Mouse (Mus musculus) stomach, embryonic 15.5 days (tissue): ENCODE data around the gene Dcp1a. TPM values are rescaled to one million over a fixed set of nuclear protein-coding genes. Genes with fewer than 3 reads are reported as not detected.

Experiments
- ATAC-seq: fragments of 200-750 bp; cut with Nextera tagmentation; 2 replicates; pipeline ENCODE4 v1.8.0; 2017; ENCODE audit warnings: low read depth, moderate number of reproducible peaks, moderate TSS enrichment; ENCODE audit not compliant: insufficient read depth, low FRiP score
- H3K27ac ChIP-seq: fragments of 300-500 bp; sonication (generic); 2 replicates; pipeline ENCODE4 v1.5.1; 2015; ENCODE audit warnings: mild to moderate bottlenecking, inconsistent platforms
- H3K27me3 ChIP-seq: fragments of 300-500 bp; sonication (generic); replicated peaks from 2 replicates; pipeline ENCODE4 v1.6.1; 2015; ENCODE audit warnings: inconsistent platforms
- H3K36me3 ChIP-seq: fragments of 300-500 bp; sonication (generic); 2 replicates; pipeline ENCODE4 v1.6.1; 2015; ENCODE audit warnings: inconsistent platforms
- H3K4me1 ChIP-seq: fragments of 300-500 bp; sonication (generic); 2 replicates; pipeline ENCODE4 v1.6.1; 2015; ENCODE audit warnings: inconsistent platforms
- H3K4me2 ChIP-seq: fragments of 300-500 bp; sonication (generic); 2 replicates; pipeline ENCODE4 v1.6.1; 2015; ENCODE audit warnings: mild to moderate bottlenecking, inconsistent platforms
- H3K4me3 ChIP-seq: fragments of 300-500 bp; sonication (generic); replicated peaks from 2 replicates; pipeline ENCODE4 v1.5.1; 2015; ENCODE audit warnings: inconsistent platforms
- H3K9ac ChIP-seq: fragments of 300-500 bp; sonication (generic); 2 replicates; pipeline ENCODE4 v1.6.1; 2015; ENCODE audit warnings: inconsistent platforms
- H3K9me3 ChIP-seq: fragments of 300-500 bp; sonication (generic); 2 replicates; pipeline ENCODE4 v1.6.1; 2016; ENCODE audit warnings: inconsistent platforms
- WGBS: fragments of 180-500 bp; shearing (Covaris S2); methylation state at CpG from one replicate; pipeline ENCODE4 v1.1.7; 2015; 5-methylcytosine and 5-hydroxymethylcytosine counted together
- microRNA-seq: library from miRNA; unstranded; fragments of <30 nt; microRNA quantifications from one replicate; pipeline ENCODE4, GENCODE M21; 2016
- polyA plus RNA-seq: library from polyadenylated mRNA; unstranded; fragments of >200 nt; fragmentation: Nextera tagmentation; extraction: Ambion mirVana; gene quantifications from 2 replicates; pipeline ENCODE4 v1.2.1, GENCODE M21; 2015

The Dcp1a gene
- polyA plus RNA-seq, 1 experiment from 2014 or later: 21.4 TPM

DNA sequence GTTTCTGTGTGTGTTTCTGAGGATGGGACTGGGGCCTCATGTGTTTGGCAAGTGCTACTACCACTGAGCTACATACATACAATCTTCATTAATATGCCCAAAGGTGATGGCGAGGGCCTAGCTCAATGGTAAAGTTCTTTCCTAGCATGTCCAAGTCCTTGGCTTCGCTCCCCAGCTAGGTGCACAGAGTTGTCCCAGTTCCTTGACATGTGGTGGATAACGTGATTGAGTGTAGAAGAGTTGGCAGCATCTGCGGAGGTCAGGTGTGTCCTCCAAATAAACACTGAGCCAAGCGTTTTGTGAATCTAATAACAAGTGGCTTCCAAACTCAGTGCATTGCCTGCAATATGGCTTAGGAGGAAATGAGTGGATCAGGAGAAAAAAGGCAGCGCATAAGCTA, 87.0 kb downstream of the Dcp1a start:
- no peak overlapping the region for H3K4me3 ChIP-seq
- H3K4me1 ChIP-seq: no peaks in the 10 kb centered on the region
- no peak overlapping the region for H3K4me2 ChIP-seq
- peaks cover 63% of the 10 kb centered on the region for H3K36me3 ChIP-seq
- H3K9ac ChIP-seq: no peak overlapping the region
- H3K9me3 ChIP-seq: no peaks in the 10 kb centered on the region
- no peak overlapping the region for H3K27ac ChIP-seq
- WGBS: 84% methylated on average over 6 of the region's 6 CpGs
- H3K27me3 ChIP-seq: no peaks in the 10 kb centered on the region
- ATAC-seq: no peak

DNA sequence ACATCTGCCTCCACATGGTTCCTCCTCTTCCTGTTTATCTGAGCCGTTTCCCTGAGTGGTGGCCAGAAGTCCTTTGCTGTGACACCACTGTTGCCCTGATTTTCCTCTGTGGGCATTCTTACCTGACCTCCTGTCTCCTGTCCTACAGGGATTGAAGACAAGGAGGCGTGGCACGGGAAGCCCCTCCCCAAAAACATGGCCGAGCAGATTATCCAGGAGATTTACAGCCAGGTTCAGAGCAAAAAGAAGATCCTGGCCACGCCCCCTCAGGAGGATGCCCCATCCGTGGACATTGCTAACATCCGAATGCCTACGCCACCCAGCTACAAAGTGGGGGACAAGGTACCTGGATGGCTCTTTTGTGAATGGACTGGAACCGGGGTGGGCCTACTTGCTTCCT, 88.7 kb downstream of the Dcp1a start:
- H3K27ac ChIP-seq: no peak overlapping the region
- H3K36me3 ChIP-seq: peaks cover 73% of the 10 kb centered on the region
- H3K4me1 ChIP-seq: no peaks in the 10 kb centered on the region
- H3K4me2 ChIP-seq: no peak overlapping the region
- no peaks in the 10 kb centered on the region for H3K27me3 ChIP-seq
- WGBS: 87% methylated on average over 9 of the region's 9 CpGs
- no peak overlapping the region for H3K9ac ChIP-seq
- ATAC-seq: no peak
- no peak overlapping the region for H3K4me3 ChIP-seq
- H3K9me3 ChIP-seq: no peaks in the 10 kb centered on the region

GRCm38 (mm10) chr14:30570303-30570702, 91.0 kb downstream of the Dcp1a start:
- no peak overlapping the region for H3K9ac ChIP-seq
- peaks cover 80% of the 10 kb centered on the region for H3K36me3 ChIP-seq
- H3K27me3 ChIP-seq: no peaks in the 10 kb centered on the region
- WGBS: 80% methylated on average over 9 of the region's 9 CpGs
- no peaks in the 10 kb centered on the region for H3K9me3 ChIP-seq
- H3K4me3 ChIP-seq: no peak overlapping the region
- no peak overlapping the region for H3K4me2 ChIP-seq
- no peak overlapping the region for H3K27ac ChIP-seq
- ATAC-seq: no peak
- no peaks in the 10 kb centered on the region for H3K4me1 ChIP-seq

- Histone ChIP-seq H3K9me3 (no peaks in the 10 kb centered on the region), H3K4me1 (peaks cover 9% of the 10 kb centered on the region; the same call in 1 of the 2 replicates), H3K27me3 (no peaks in the 10 kb centered on the region), H3K36me3 (peaks cover 64% of the 10 kb centered on the region), H3K27ac (no peak overlapping the region), H3K9ac (no peak overlapping the region), H3K4me2 (no peak overlapping the region), H3K4me3 (no peak overlapping the region)
- no peak for ATAC-seq
- 85% methylated on average over 10 of the region's 10 CpGs for WGBS
These were observed 92.9 kb downstream of the Dcp1a start for GRCm38 (mm10) chr14:30572253-30572652.

GRCm38 (mm10) chr14:30573235-30573634, 93.9 kb downstream of the Dcp1a start:
- Histone ChIP-seq H3K4me3 (no peak overlapping the region), H3K4me1 (peaks cover 9% of the 10 kb centered on the region; the same call in 1 of the 2 replicates), H3K4me2 (no peak overlapping the region), H3K36me3 (peaks cover 56% of the 10 kb centered on the region), H3K27ac (no peak overlapping the region), H3K9me3 (no peaks in the 10 kb centered on the region), H3K27me3 (no peaks in the 10 kb centered on the region), H3K9ac (no peak overlapping the region)
- no peak for ATAC-seq
- WGBS: 62% methylated on average over 8 of the region's 8 CpGs

- no peaks in the 10 kb centered on the region for H3K27me3 ChIP-seq
- H3K4me2 ChIP-seq: no peak overlapping the region
- no peak overlapping the region; the same call in 1 of the 2 replicates for H3K27ac ChIP-seq
- H3K36me3 ChIP-seq: peaks cover 48% of the 10 kb centered on the region
- no peaks in the 10 kb centered on the region for H3K9me3 ChIP-seq
- peaks cover 9% of the 10 kb centered on the region; the same call in 1 of the 2 replicates for H3K4me1 ChIP-seq
- no peak overlapping the region for H3K4me3 ChIP-seq
- WGBS: 63% methylated on average over 6 of the region's 6 CpGs
- H3K9ac ChIP-seq: no peak overlapping the region
- no peak; the same call in 1 of the 2 replicates for ATAC-seq
These were observed 94.7 kb downstream of the Dcp1a start for GRCm38 (mm10) chr14:30573983-30574584.

DNA sequence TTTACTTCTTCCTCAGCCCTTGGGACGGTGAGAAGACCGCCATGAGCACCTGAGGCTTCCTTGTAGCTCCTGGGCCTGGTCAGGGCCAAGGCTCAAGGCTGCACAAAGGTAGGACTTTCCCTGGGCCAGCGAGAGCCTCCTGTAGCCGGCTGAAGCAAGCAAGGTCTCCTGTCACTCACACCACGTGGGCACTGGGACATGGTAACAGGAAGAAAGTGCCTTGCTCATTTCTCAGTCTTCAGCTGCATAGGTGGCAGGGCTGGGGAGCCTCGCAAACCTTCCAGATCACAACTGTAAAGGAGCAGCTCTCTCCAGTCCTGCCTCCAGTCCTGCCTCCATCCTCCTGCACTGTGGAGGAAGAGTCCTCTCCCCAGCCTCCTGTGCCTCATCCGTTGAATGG, 96.5 kb downstream of the Dcp1a start:
- ATAC-seq: no peak
- H3K9ac ChIP-seq: no peak overlapping the region
- H3K4me2 ChIP-seq: no peak overlapping the region
- H3K4me1 ChIP-seq: peaks cover 12% of the 10 kb centered on the region; the same call in 1 of the 2 replicates
- H3K4me3 ChIP-seq: no peak overlapping the region
- H3K9me3 ChIP-seq: no peaks in the 10 kb centered on the region
- 65% methylated on average over 7 of the region's 7 CpGs for WGBS
- no peaks in the 10 kb centered on the region for H3K27me3 ChIP-seq
- peaks cover 33% of the 10 kb centered on the region for H3K36me3 ChIP-seq
- H3K27ac ChIP-seq: no peak overlapping the region

DNA sequence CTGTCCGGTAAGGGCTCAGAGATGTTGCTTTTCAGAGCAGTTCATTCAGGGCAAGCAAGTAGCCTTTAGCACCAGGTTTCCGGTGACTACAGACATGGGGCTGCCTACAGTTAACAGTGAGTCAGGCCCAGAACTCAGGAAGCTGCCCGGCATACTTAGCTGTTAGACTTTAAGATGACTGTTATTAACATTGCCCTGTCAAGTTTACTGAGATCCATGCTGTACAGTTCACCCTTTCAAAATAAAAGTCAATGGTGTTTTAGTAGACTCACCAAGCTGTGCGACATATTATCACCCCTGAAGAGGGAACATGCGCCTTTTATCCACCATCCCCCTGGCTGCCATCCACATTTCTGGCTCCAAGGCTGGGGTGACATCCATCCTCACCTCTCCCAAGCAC, 96.9 kb downstream of the Dcp1a start:
- H3K9me3 ChIP-seq: no peaks in the 10 kb centered on the region
- H3K36me3 ChIP-seq: peaks cover 28% of the 10 kb centered on the region
- peaks cover 12% of the 10 kb centered on the region; the same call in 1 of the 2 replicates for H3K4me1 ChIP-seq
- H3K4me2 ChIP-seq: no peak overlapping the region
- no peak overlapping the region for H3K9ac ChIP-seq
- ATAC-seq: no peak
- H3K4me3 ChIP-seq: no peak overlapping the region
- WGBS: 33% methylated on average over 5 of the region's 5 CpGs
- H3K27me3 ChIP-seq: no peaks in the 10 kb centered on the region
- H3K27ac ChIP-seq: no peak overlapping the region

Small RNAs within 50 kb of the gene (microRNA-seq; reads per million reads assigned to microRNA genes)
- 5.4 reads per million, percentile 19 among the genes with 10 or more reads in this experiment for gene Mir3076

Other genes starting within 250 kb of the Dcp1a start
- gene Cacna1d, start 11.9 kb downstream of the Dcp1a start, polyA plus RNA-seq: 5.5 and 6.1 TPM in 2 replicates
- 270 and 299 TPM in 2 replicates for gene Tkt, start 68.8 kb downstream of the Dcp1a start, polyA plus RNA-seq
- 56.2 and 59.1 TPM in 2 replicates for gene Prkcd, start 146.7 kb downstream of the Dcp1a start, polyA plus RNA-seq
- 14.7 and 17.3 TPM in 2 replicates for gene Rft1, start 174.8 kb downstream of the Dcp1a start, polyA plus RNA-seq
- 12.1 and 12.2 TPM in 2 replicates for gene Sfmbt1, start 235.3 kb downstream of the Dcp1a start, polyA plus RNA-seq